9 mouse cellular contexts compared by ENCODE assay signal in genomic region chr2:156809579-156809978, GRCm38 (mm10). TPM values are rescaled to one million over a fixed set of nuclear protein-coding genes. Genes with fewer than 3 reads are reported as not detected.
DNase-seq lines count a peak whose midpoint lies in the region; TF ChIP-seq lines count a peak whose summit lies in the region.
"Had no signal": no experiment of that assay in that cellular context is flagged by ENCODE, and none has a peak within 500 bp of the region (broad histone marks: within the 10 kb centered on the region; RNA-seq: fewer than 3 reads in every experiment).

No protein-coding gene starts in this region.

- no peak overlapping the region for H3K4me3 ChIP-seq in lung, adult 2 months (replicated peaks; ENCODE audit: extremely low read depth, low read depth, low read length)
- H3K4me3 ChIP-seq: lung, embryonic 15.5 days had no signal

- peak; percentile 42 for DNase-seq in CD4-positive helper T cell, adult 2 months (ENCODE audit: low read depth, low spot score)
- DNase-seq in NIH3T3 (ENCODE audit: low read depth): peak; percentile 87
- DNase-seq in cerebellum, postnatal 4 days (ENCODE audit: low spot score in 2 of 2): peak; percentile 60 to 81
- DNase-seq in gastrocnemius, postnatal 25 days: peak; percentile 24
- DNase-seq in kidney, postnatal 36 days: peak; percentile 67 to 84
- DNase-seq in lung, adult 2 months: peak; percentile 71
- DNase-seq in right cerebral cortex, adult 18-20 months: peak; percentile 39
- DNase-seq in urinary bladder, postnatal 36 days (ENCODE audit: low spot score in 2 of 2): peak; percentile 44 to 52

- 23% methylated on average over 2 of the region's 2 CpGs for WGBS in lung, adult 2 months

- no peaks in the 10 kb centered on the region for H3K4me1 ChIP-seq in lung, adult 2 months (ENCODE audit: control insufficient read depth, insufficient read depth, low read length)

- TF ChIP-seq POLR2A in lung, adult 2 months (IDR thresholded peaks at IDR 0.05; ENCODE audit: borderline replicate concordance, extremely low read depth, low read depth, low read length): no peak

- TF ChIP-seq CTCF in lung, adult 2 months (IDR thresholded peaks at IDR 0.05; ENCODE audit: insufficient read depth, low read length): peak; percentile 50

RNA-seq across cellular contexts. Expression of gene Tgif2, which starts 30.2 kb away (rescaled TPM):
- total RNA-seq in gastrocnemius, postnatal 25 days (2021): under 1 TPM; 0.46 to 0.86 TPM
- polyA plus RNA-seq in lung, adult 2 months (2012; rRNA removed): 8.4 and 11.8 TPM in 2 replicates

RNA-seq across cellular contexts. Expression of gene Myl9, which starts 34.4 kb away (rescaled TPM):
- total RNA-seq in gastrocnemius, postnatal 25 days (2021): 10 to 100 TPM; 63.4 to 81.7 TPM
- polyA plus RNA-seq in lung, adult 2 months (2012; rRNA removed): 174 and 258 TPM in 2 replicates

RNA-seq across cellular contexts. Expression of gene 4930518I15Rik, which starts 48.2 kb away (rescaled TPM):
- under 1 TPM; 0.33 to 0.99 TPM for total RNA-seq in gastrocnemius, postnatal 25 days (2021)
- 0.89 and 1.7 TPM in 2 replicates for polyA plus RNA-seq in lung, adult 2 months (2012; rRNA removed)

RNA-seq across cellular contexts. Expression of gene Rab5if, which starts 53.3 kb away (rescaled TPM):
- 10 to 100 TPM; 86.8 to 87.6 TPM for total RNA-seq in gastrocnemius, postnatal 25 days (2021)
- 82.5 and 104 TPM in 2 replicates for polyA plus RNA-seq in lung, adult 2 months (2012; rRNA removed)

Comparison
In these comparisons a context has a peak if more than half of its experiments do, and no peak if none do; other contexts are left out.
1. DNase-seq: peak in every context shown above with its lines; median percentile 87 in NIH3T3; 76 in kidney, postnatal 36 days; 71 in lung, adult 2 months; 70 in cerebellum, postnatal 4 days; 48 in urinary bladder, postnatal 36 days; 42 in CD4-positive helper T cell, adult 2 months; 39 in right cerebral cortex, adult 18-20 months; 24 in gastrocnemius, postnatal 25 days.